Mouse (Mus musculus) hindbrain, embryonic 12.5 days (tissue): ENCODE data around the gene Sephs2. TPM values are rescaled to one million over a fixed set of nuclear protein-coding genes. Genes with fewer than 3 reads are reported as not detected.

Experiments used
- ATAC-seq: fragments of 200-750 bp; cut with Nextera tagmentation; 2 replicates; pipeline ENCODE4 v1.8.0; 2017; ENCODE audit warnings: moderate TSS enrichment; ENCODE audit not compliant: low FRiP score
- H3K27ac ChIP-seq: fragments of 300-500 bp; sonication (generic); 2 replicates; pipeline ENCODE4 v1.5.1; 2016; ENCODE audit warnings: mild to moderate bottlenecking
- H3K27me3 ChIP-seq: fragments of 300-500 bp; sonication (generic); 2 replicates; pipeline ENCODE4 v1.6.1; 2016; ENCODE audit warnings: mild to moderate bottlenecking
- H3K36me3 ChIP-seq: fragments of 300-500 bp; sonication (generic); 2 replicates; pipeline ENCODE4 v1.6.1; 2016; ENCODE audit warnings: mild to moderate bottlenecking
- H3K4me1 ChIP-seq: fragments of 300-500 bp; sonication (generic); 2 replicates; pipeline ENCODE4 v1.6.1; 2016
- H3K4me2 ChIP-seq: fragments of 300-500 bp; sonication (generic); replicated peaks from 2 replicates; pipeline ENCODE4 v1.6.1; 2016; ENCODE audit warnings: mild to moderate bottlenecking
- H3K4me3 ChIP-seq: fragments of 300-500 bp; sonication (generic); 2 replicates; pipeline ENCODE4 v1.5.1; 2016; ENCODE audit warnings: mild to moderate bottlenecking
- H3K9ac ChIP-seq: fragments of 300-500 bp; sonication (generic); 2 replicates; pipeline ENCODE4 v1.6.1; 2016; ENCODE audit warnings: mild to moderate bottlenecking, moderate library complexity
- H3K9me3 ChIP-seq: fragments of 300-500 bp; sonication (generic); replicated peaks from 2 replicates; pipeline ENCODE4 v1.6.1; 2016; ENCODE audit warnings: mild to moderate bottlenecking
- WGBS: fragments of 180-500 bp; shearing (Covaris S2); methylation state at CpG from one replicate; pipeline ENCODE4 v1.1.7; 2016; 5-methylcytosine and 5-hydroxymethylcytosine counted together
- polyA plus RNA-seq: library from polyadenylated mRNA; unstranded; fragments of >200 nt; fragmentation: Nextera tagmentation; extraction: Ambion mirVana; gene quantifications from 2 replicates; pipeline ENCODE4 v1.2.1, GENCODE M21; 2016

The Sephs2 gene
- polyA plus RNA-seq, 1 experiment from 2014 or later: 66.5 TPM

GRCm38 (mm10) chr7:127225147-127225995 is 48.5 kb downstream of the Sephs2 start:
- H3K9ac ChIP-seq: no peak overlapping the region
- H3K4me2 ChIP-seq: no peak overlapping the region
- no peak for ATAC-seq
- peaks cover 7% of the 10 kb centered on the region for H3K4me1 ChIP-seq
- no peaks in the 10 kb centered on the region for H3K27me3 ChIP-seq
- H3K9me3 ChIP-seq: no peaks in the 10 kb centered on the region
- 88% methylated on average over 11 of the region's 11 CpGs for WGBS
- H3K4me3 ChIP-seq: no peak overlapping the region
- peaks cover 16% of the 10 kb centered on the region for H3K36me3 ChIP-seq
- no peak overlapping the region for H3K27ac ChIP-seq

GRCm38 (mm10) chr7:127224616-127225015 is 49.2 kb downstream of the Sephs2 start:
- Histone ChIP-seq H3K4me3 (no peak overlapping the region), H3K4me2 (no peak overlapping the region), H3K4me1 (no peaks in the 10 kb centered on the region), H3K36me3 (peaks cover 9% of the 10 kb centered on the region), H3K27me3 (no peaks in the 10 kb centered on the region), H3K27ac (no peak overlapping the region), H3K9me3 (no peaks in the 10 kb centered on the region), H3K9ac (no peak overlapping the region)
- no peak for ATAC-seq
- WGBS: 94% methylated on average over 6 of the region's 6 CpGs

GRCm38 (mm10) chr7:127223515-127224478 is 50.1 kb downstream of the Sephs2 start:
- H3K4me2 ChIP-seq: no peak overlapping the region
- no peak overlapping the region for H3K9ac ChIP-seq
- H3K27me3 ChIP-seq: no peaks in the 10 kb centered on the region
- no peak for ATAC-seq
- peaks cover under 1% of the 10 kb centered on the region for H3K36me3 ChIP-seq
- H3K27ac ChIP-seq: no peak overlapping the region
- H3K4me1 ChIP-seq: no peaks in the 10 kb centered on the region
- H3K4me3 ChIP-seq: no peak overlapping the region
- WGBS: 82% methylated on average over 6 of the region's 6 CpGs
- H3K9me3 ChIP-seq: no peaks in the 10 kb centered on the region

- Histone ChIP-seq H3K27ac (no peak overlapping the region), H3K9ac (no peak overlapping the region), H3K9me3 (no peaks in the 10 kb centered on the region), H3K27me3 (no peaks in the 10 kb centered on the region), H3K4me2 (no peak overlapping the region), H3K4me3 (no peak overlapping the region), H3K36me3 (no peaks in the 10 kb centered on the region; the same call in 1 of the 2 replicates), H3K4me1 (no peaks in the 10 kb centered on the region)
- no peak for ATAC-seq
- 95% methylated on average over 3 of the region's 3 CpGs for WGBS
Observed at GRCm38 (mm10) chr7:127223106-127223505, 50.7 kb downstream of the Sephs2 start.

Other genes with a start within 250 kb of the Sephs2 start
- 117 and 119 TPM in 2 replicates for gene Maz, start 247.0 kb downstream of the Sephs2 start, polyA plus RNA-seq
- 85.3 and 86.9 TPM in 2 replicates for gene Kif22, start 231.6 kb downstream of the Sephs2 start, polyA plus RNA-seq
- not detected in 2 replicates for gene Zg16, start 186.7 kb downstream of the Sephs2 start, polyA plus RNA-seq
- 1.0 and 1.2 TPM in 2 replicates for gene AI467606, start 182.7 kb downstream of the Sephs2 start, polyA plus RNA-seq
- 0.80 and 1.9 TPM in 2 replicates for gene Qprt, start 151.8 kb downstream of the Sephs2 start, polyA plus RNA-seq
- not detected in 2 replicates for gene Spn, start 136.2 kb downstream of the Sephs2 start, polyA plus RNA-seq
- 86.2 and 92.9 TPM in 2 replicates for gene Cd2bp2, start 78.0 kb downstream of the Sephs2 start, polyA plus RNA-seq
- 46.5 and 47.2 TPM in 2 replicates for gene Tbc1d10b, start 65.6 kb downstream of the Sephs2 start, polyA plus RNA-seq
- 19.5 and 46.1 TPM in 2 replicates for gene Mylpf, start 65.2 kb downstream of the Sephs2 start, polyA plus RNA-seq
- gene Zfp553, start 41.0 kb downstream of the Sephs2 start, polyA plus RNA-seq: 61.3 and 67.9 TPM in 2 replicates
- 32.7 and 33.2 TPM in 2 replicates for gene Sept1, start 40.9 kb downstream of the Sephs2 start, polyA plus RNA-seq
- gene Zfp771, start 29.8 kb downstream of the Sephs2 start, polyA plus RNA-seq: 61.3 and 62.8 TPM in 2 replicates
- gene Dctpp1, start 13.3 kb downstream of the Sephs2 start, polyA plus RNA-seq: 123 and 147 TPM in 2 replicates
- 0.46 and 0.52 TPM in 2 replicates for gene Itgal, start 22.2 kb upstream of the Sephs2 start, polyA plus RNA-seq
- gene Zfp768, start 71.5 kb upstream of the Sephs2 start, polyA plus RNA-seq: 21.3 and 23.1 TPM in 2 replicates
- gene Zfp747, start 102.0 kb upstream of the Sephs2 start, polyA plus RNA-seq: 9.3 and 9.7 TPM in 2 replicates
- 5.4 and 6.0 TPM in 2 replicates for gene 9130019O22Rik, start 113.1 kb upstream of the Sephs2 start, polyA plus RNA-seq
- 6.4 and 6.8 TPM in 2 replicates for gene E430018J23Rik, start 119.6 kb upstream of the Sephs2 start, polyA plus RNA-seq
- 5.9 and 6.5 TPM in 2 replicates for gene Zfp764, start 132.8 kb upstream of the Sephs2 start, polyA plus RNA-seq
- 28.7 and 30.7 TPM in 2 replicates for gene Zfp688, start 148.0 kb upstream of the Sephs2 start, polyA plus RNA-seq
- gene Zfp689, start 175.1 kb upstream of the Sephs2 start, polyA plus RNA-seq: 16.3 and 17.7 TPM in 2 replicates
- 55.4 and 56.3 TPM in 2 replicates for gene Prr14, start 185.6 kb upstream of the Sephs2 start, polyA plus RNA-seq
- 14.4 and 15.6 TPM in 2 replicates for gene Fbrs, start 205.1 kb upstream of the Sephs2 start, polyA plus RNA-seq
- gene Srcap, start 237.9 kb upstream of the Sephs2 start, polyA plus RNA-seq: 90.8 and 96.2 TPM in 2 replicates
- 16.7 and 16.9 TPM in 2 replicates for gene Gm42715, start 245.5 kb upstream of the Sephs2 start, polyA plus RNA-seq